Mouse (Mus musculus): ENCODE measurements at regions not wholly inside any gene's neighbourhood (a gene's known extent, or its start where the extent isn't known, plus 50 kb on each side); places are given as distances from the start of the nearest gene placed in this dataset.
"Not testable (repeated sequence)": the region's sequence is repeated elsewhere in the genome, so short reads cannot be mapped to it uniquely, and the experiment has no call there.

GRCm38 (mm10) chr4:8084954-8085639, 153.7 kb downstream of the Car8 start:
- peak; percentile 63 for DNase-seq

- DNase-seq, result no peak
These were observed 159.5 kb downstream of the Car8 start for GRCm38 (mm10) chr4:8079349-8079748.

- DNase-seq, result no peak
These were observed 165.8 kb downstream of the Car8 start for GRCm38 (mm10) chr4:8072989-8073573.

GRCm38 (mm10) chr4:8070693-8071092, 168.1 kb downstream of the Car8 start:
- not testable (repeated sequence) for DNase-seq

- DNase-seq, result no peak
These were observed 170.8 kb downstream of the Car8 start for GRCm38 (mm10) chr4:8068086-8068485.

GRCm38 (mm10) chr4:8041776-8042175, 197.1 kb downstream of the Car8 start:
- DNase-seq, result no peak

GRCm38 (mm10) chr4:8037863-8038262, 201.0 kb downstream of the Car8 start:
- no peak for DNase-seq

DNA sequence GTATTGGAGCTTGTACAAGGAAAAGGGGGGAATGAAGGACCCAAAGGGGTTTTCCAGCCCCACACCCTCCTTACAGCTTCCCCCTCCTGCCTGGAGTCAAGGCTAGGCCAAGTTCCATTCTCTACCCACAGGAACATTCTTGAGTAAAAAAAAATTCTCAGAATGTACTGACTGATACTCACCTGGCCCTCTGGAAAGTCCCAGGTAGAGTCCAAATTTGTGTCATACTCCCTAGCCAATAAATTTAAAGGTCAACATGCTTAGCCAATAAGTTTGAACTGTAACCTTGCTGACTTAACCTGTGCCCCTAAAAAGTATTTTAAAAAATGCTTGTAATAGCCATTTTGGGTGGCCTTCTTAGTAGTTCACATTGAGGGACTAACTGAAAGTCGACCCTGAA, 205.4 kb downstream of the Car8 start:
- not testable (repeated sequence) for DNase-seq

- DNase-seq, result peak; percentile 47
These were observed 233.7 kb downstream of the Car8 start for GRCm38 (mm10) chr4:8005155-8005554.

- no peak for DNase-seq
These were observed 241.3 kb downstream of the Car8 start for GRCm38 (mm10) chr4:7997575-7997953.

DNA sequence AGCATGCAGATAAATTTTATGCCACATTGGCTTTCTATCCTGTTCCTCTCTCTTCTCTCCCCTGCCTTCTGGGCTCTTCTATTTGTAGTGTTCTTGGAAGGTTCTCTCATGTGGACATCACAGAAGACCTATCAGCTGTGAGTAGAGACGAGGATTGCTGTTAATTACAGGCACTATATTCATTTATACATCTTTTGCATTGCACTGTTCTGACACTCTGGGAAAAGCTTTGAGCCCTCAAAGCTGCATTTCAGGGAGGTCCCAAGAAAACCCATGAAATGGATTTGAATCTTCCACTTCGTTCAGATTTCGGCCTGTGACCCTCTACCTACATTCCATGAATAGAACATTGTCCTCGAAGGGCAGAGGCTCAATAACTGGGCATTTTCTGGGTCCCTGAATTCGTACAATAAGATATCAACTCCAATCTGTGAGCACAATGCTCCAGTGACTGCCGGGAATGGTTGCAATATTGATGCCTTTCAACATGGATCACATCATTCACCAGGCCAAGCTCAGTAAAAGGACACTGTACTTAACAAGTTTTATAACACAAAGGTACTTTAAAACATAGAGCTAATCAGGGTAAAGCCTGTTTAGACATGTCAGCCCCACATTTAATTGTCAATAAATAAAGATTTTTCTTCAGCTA, 241.8 kb downstream of the Car8 start:
- DNase-seq, result no peak

DNA sequence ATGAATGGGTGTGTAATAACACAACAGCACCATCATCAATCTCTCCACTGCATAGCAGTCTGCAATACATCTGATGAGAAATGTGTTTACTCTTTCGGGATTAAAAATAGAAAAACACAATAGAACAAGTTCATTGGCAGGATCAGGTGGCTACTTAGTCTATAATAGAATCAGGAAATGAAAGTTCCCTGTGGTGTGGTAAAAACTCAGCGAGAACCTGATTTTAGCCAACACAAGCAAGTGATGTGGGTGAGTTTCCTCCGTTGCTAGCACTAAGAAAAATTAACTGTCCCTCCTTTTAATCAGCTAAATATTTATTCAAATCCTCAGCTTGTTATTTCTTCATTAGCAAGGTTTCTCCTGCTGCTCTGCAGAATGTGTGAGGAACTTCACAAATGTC, 245.9 kb downstream of the Car8 start:
- no peak for DNase-seq

DNA sequence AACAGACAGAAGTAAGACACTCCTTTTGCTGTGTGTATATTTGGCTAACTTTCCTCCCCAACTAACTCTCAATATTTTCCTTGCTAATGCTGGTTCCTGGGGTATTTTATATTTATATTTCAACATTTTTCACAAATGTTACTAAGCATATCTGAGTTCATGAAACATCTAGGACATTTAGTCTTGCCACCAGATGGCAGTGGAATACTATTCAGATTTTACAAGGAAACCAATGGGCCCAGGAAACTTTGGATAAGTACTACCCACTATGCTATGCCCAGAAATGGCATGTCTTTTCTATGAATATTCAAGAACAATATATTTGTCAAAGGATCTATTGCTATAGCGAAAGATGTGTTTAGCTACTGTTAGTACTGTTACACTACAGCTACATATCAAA, 251.1 kb downstream of the Car8 start:
- peak; percentile 5 for DNase-seq

DNA sequence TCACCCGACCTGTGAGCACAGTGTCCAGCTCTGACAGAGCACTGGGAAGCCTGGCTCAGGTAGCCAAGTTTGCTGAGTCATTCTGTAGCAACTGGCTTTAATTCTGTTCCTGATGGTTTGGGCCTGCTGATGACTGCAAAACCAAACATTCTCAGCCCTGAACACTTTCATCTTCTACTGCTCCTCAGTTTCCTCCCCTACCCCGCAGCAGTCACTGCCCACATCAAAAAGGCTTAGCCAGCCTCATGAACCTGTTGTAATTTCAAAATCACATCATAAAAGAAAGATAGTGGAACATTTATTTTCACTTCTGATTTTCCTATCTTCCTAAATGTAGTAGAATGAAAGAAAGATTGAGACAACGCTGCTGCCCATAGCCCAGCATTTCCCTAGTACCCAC, 251.5 kb downstream of the Car8 start:
- no peak for DNase-seq

DNA sequence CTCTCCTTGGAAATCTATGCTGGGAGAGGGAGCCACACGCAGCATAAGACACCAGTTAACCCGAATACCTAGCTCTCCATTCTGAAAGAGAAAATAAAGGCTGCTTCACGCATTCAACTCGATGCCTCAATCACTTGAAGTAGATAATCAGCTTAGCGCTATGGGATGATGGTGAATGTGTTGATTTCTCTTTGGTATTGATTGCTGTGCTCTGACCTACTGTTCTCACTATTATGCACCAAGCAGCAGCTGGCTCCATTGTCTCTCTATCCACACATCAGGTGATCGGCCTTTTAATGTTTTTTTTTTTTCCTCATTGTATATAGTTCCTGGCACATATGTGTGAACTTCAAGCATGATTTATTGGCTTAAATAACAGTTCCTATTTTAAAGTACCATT, 254.0 kb downstream of the Car8 start:
- DNase-seq, result no peak

DNA sequence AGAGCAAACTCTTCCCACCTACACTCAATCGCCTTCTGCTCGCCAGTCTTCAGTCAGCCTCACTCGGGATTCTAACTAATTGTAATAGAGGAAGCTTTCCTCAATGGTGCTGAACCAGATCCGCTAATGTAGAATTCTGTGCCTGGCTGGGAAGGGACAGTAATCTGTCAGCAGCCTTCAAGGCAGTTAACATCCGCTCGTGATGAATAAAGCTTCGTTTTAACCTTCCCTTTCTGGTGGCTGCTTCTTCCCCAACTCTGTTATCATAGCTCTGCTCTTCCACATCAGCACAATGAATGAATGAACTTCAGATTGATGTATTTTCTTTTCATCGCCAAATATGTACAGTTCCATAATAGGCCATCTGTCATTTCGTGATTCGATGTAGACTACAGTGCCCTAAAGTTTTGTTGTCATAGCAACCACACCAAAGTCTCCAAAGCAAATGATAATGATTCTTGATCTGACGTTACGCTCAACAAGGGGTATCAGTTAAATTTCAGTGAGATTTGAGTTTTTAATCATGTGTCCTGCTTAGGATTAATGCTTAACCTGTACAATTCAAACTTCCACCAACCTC, 259.0 kb downstream of the Car8 start:
- no peak for DNase-seq

GRCm38 (mm10) chr4:7977661-7978444, 261.0 kb downstream of the Car8 start:
- DNase-seq, result no peak

GRCm38 (mm10) chr4:7970272-7970671, 268.6 kb downstream of the Car8 start:
- DNase-seq, result no peak

GRCm38 (mm10) chr4:7965663-7966062, 273.2 kb downstream of the Car8 start:
- no peak for DNase-seq

- no peak for DNase-seq
These were observed 277.2 kb downstream of the Car8 start for GRCm38 (mm10) chr4:7961521-7962172.

GRCm38 (mm10) chr4:7960335-7960734, 278.5 kb downstream of the Car8 start:
- DNase-seq, result no peak

- no peak for DNase-seq
These were observed 290.8 kb downstream of the Car8 start for GRCm38 (mm10) chr4:7948020-7948419.

DNA sequence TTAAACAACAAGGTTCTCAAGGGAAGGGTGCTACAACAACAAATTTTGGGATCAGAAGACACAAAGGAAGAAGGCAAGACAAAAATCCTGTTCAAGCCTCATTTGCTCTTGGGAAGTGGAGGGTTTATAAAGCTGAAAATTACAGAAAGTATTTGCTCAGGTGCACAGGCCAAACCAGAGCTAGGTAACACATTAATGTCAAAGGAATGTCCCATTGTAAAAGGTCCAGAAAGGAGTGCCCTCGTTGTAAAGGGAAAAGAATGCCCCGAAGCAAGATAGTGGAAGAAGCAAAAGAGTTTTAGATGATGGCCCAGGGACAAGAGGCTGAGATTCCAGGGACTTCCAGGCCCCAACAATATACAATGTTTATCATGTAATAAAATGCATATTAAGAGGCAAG, 317.3 kb downstream of the Car8 start:
- DNase-seq, result no peak

All from kidney, adult 9 months (tissue).